Mouse (Mus musculus) urinary bladder, postnatal 4 days (tissue): ENCODE measurements around the gene 1700003E16Rik.

Experiments used
- DNase-seq, 2 experiments: peaks; one replicate each; pipeline ENCODE4 v3.0.0; 2021 to 2022; ENCODE audit warnings: low spot score in 2 of 2

The 1700003E16Rik gene

GRCm38 (mm10) chr6:83205851-83206250, 49.6 kb downstream of the 1700003E16Rik start:
- DNase-seq = no peak

DNA sequence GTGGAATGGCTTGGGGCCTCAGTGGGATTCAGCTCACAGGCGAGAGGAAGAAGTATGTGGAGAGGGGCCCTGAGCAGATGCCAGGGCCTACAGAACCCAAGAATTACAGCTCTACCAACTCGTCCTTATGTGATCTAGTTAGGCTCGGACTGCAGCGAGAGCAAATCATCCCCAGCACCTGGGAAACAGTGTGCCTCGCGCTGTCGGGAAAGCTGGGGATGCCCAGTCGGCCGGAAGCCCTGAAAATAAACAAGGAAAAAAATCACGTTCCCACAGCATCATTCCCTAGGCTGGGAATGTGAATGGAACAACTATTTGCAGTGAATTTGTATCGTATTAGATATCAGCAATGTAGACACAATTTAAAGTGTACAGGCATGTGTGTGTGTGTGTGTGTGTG, 50.1 kb downstream of the 1700003E16Rik start:
- no peak for DNase-seq

DNA sequence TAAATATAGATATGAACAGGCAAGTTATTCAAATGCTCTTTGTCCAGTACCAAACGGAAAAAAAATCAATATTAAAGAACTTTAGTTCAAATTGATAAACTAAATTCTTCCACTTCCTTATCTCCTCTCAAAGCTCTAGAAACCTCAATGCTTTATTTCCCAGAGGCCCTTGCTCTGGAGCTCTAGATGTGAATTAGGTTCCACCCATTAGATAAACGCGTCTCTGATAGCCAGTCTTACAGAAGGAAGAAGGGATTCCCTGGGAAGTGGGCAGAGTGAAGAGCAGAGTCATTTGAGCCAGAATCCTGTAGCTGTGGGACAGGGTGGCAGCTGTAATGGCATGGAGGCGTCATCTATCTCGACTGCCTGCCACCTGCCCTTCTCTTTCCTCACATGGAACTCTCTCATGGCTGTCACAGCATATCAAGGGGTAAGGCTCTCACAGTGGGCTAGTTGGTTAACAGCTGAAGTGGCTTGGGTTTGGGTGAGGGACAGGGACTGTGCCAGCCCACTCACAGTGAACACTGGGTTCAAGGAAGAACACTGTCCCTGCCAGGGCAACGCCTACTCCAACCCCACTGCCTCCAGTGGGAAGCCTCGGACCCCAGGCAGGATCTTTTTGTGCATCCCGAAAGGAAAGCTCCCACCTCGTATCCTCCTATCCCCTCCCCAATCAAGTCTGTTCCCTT, 51.3 kb downstream of the 1700003E16Rik start:
- no peak for DNase-seq

DNA sequence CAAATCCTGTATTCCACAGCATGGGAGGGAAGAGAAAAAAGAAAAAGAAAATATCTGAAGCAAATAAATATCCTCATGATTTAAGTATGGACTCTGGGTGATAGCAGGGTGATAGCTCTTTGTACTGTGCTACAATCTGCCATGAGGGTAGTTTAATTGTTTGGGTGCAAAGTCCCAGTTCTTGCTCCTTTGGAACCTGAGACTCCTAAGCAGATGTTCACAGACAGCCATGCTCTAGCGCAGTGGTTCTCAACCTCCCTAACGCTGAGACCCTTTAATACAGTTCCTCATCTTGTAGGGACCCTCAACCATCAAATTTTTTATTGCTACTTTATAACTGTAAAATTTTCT, 51.8 kb downstream of the 1700003E16Rik start:
- DNase-seq = no peak

DNA sequence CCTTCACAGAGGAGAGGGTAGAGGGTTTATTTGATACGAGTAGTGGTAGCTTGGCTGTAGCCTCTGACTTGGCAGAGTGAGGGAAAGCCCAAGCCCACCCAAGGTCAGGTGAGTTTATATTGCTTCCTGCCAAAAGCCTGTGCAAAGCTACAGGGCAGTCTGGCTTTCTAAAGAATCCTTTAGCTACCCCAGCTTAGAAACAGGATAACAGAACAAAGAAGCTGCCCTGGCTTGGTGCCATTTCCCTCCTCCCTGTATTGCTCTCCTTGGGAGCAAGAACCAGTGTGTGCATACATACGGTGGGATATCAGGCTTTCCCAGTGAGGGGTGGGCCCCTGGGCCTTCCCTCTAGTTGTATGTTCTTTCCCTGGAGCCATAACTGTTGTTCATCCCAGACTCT, 54.3 kb downstream of the 1700003E16Rik start:
- DNase-seq = no peak

DNA sequence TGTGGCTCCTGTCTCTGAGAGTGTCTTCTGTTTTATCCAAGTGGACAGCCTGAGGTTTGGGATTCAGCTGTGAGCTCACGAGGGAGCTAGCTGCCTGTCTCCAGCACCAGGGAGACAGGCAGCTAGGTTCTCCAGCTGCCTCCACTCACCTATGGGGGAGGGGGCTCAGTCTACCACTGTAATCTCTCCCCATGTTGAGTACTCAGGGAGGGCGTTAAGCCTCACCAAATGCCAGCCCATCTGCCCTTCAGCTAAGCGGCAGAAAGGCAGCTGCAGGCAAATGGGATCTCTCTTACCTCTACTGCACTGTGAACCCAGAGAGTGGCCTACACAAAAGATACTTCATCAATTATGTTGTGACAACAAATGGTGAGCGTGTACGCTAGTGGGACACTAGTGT, 55.3 kb downstream of the 1700003E16Rik start:
- no peak for DNase-seq
